Mouse (Mus musculus) heart, postnatal 0 days (tissue): ENCODE data around the gene Sfmbt2. TPM values are rescaled to one million over a fixed set of nuclear protein-coding genes. Genes with fewer than 3 reads are reported as not detected.

ENCODE experiments used
- ATAC-seq: fragments of 200-750 bp; cut with Nextera tagmentation; 2 replicates; pipeline ENCODE4 v1.8.0; 2017; ENCODE audit warnings: low read depth, moderate number of reproducible peaks, moderate library complexity; ENCODE audit not compliant: insufficient read depth
- DNase-seq: peaks from one replicate; pipeline ENCODE4 v3.0.0-alpha.2; 2016; ENCODE audit warnings: low spot score
- H3K27ac ChIP-seq: fragments of 300-500 bp; sonication (generic); 2 replicates; pipeline ENCODE4 v1.5.1; 2014; ENCODE audit warnings: low read depth, mild to moderate bottlenecking
- H3K27me3 ChIP-seq: fragments of 300-500 bp; sonication (generic); 2 replicates; pipeline ENCODE4 v1.6.1; 2014; ENCODE audit warnings: low read length, mixed read lengths; ENCODE audit not compliant: control insufficient read depth, insufficient read depth
- H3K36me3 ChIP-seq: fragments of 300-500 bp; sonication (generic); replicated peaks from 2 replicates; pipeline ENCODE4 v1.6.1; 2014; ENCODE audit warnings: low read length, mixed read lengths; ENCODE audit not compliant: control insufficient read depth, insufficient read depth
- H3K4me1 ChIP-seq: fragments of 300-500 bp; sonication (generic); 2 replicates; pipeline ENCODE4 v1.6.1; 2014; ENCODE audit warnings: antibody characterized with exemption; ENCODE audit not compliant: control insufficient read depth, insufficient read depth
- H3K4me2 ChIP-seq: fragments of 300-500 bp; sonication (generic); 2 replicates; pipeline ENCODE4 v1.6.1; 2014; ENCODE audit warnings: low read depth, mild to moderate bottlenecking, low read length, moderate library complexity
- H3K4me3 ChIP-seq: fragments of 300-500 bp; sonication (generic); 2 replicates; pipeline ENCODE4 v1.5.1; 2014; ENCODE audit warnings: low read depth, low read length
- H3K9ac ChIP-seq: fragments of 300-500 bp; sonication (generic); replicated peaks from 2 replicates; pipeline ENCODE4 v1.6.1; 2014; ENCODE audit warnings: low read depth, low read length, mixed read lengths
- H3K9me3 ChIP-seq: fragments of 300-500 bp; sonication (generic); replicated peaks from 2 replicates; pipeline ENCODE4 v1.6.1; 2016; ENCODE audit warnings: low read length; ENCODE audit not compliant: control insufficient read depth
- CTCF ChIP-seq: IDR thresholded peaks from 2 replicates; pipeline ENCODE4 v1.5.1; 2016; ENCODE audit warnings: antibody characterized with exemption, control low read depth, low read depth
- EP300 ChIP-seq: IDR thresholded peaks from 2 replicates; pipeline ENCODE4 v1.6.1; 2016; ENCODE audit warnings: antibody characterized with exemption, low read depth
- WGBS: fragments of 180-500 bp; shearing (Covaris S2); extraction: QIAGEN DNeasy Blood & Tissue Kit; methylation state at CpG from one replicate; pipeline ENCODE4 v1.1.7; 2014; 5-methylcytosine and 5-hydroxymethylcytosine counted together
- polyA plus RNA-seq: library from polyadenylated mRNA; unstranded; fragments of >200 nt; fragmentation: Nextera tagmentation; extraction: Ambion mirVana; gene quantifications from 2 replicates; pipeline ENCODE4 v1.2.1, GENCODE M21; 2015
- total RNA-seq: library from RNA; depleted of rRNA; stranded (reverse); fragments of >200 nt; gene quantifications from 2 replicates; pipeline ENCODE4 v1.2.3, GENCODE M21; 2014; ENCODE audit warnings: low replicate concordance

The Sfmbt2 gene
- total and polyA plus RNA-seq, 2 experiments from 2014 or later = 0.66 to 1.9 TPM

- DNase-seq (no peak), ATAC-seq (no peak)
- no peaks in the 10 kb centered on the region for H3K4me1 ChIP-seq
- H3K27ac ChIP-seq = no peak overlapping the region
- no peak overlapping the region for H3K9ac ChIP-seq
- no peak overlapping the region for H3K4me3 ChIP-seq
- 20% methylated on average over 4 of the region's 4 CpGs for WGBS
- H3K27me3 ChIP-seq = no peaks in the 10 kb centered on the region
- H3K9me3 ChIP-seq = no peaks in the 10 kb centered on the region
- H3K4me2 ChIP-seq = no peak overlapping the region
- no peak for TF ChIP-seq CTCF
- TF ChIP-seq EP300 = no peak
- H3K36me3 ChIP-seq = no peaks in the 10 kb centered on the region
Measured at GRCm38 (mm10) chr2:10350266-10350810, 20.0 kb upstream of the Sfmbt2 start.

- no peaks in the 10 kb centered on the region for H3K27me3 ChIP-seq
- no peak for ATAC-seq
- 53% methylated on average over 1 of the region's 1 CpGs for WGBS
- H3K4me2 ChIP-seq = no peak overlapping the region
- no peak for TF ChIP-seq EP300
- TF ChIP-seq CTCF = no peak
- no peak overlapping the region for H3K9ac ChIP-seq
- no peaks in the 10 kb centered on the region for H3K36me3 ChIP-seq
- no peaks in the 10 kb centered on the region for H3K4me1 ChIP-seq
- H3K27ac ChIP-seq = no peak overlapping the region
- H3K9me3 ChIP-seq = no peaks in the 10 kb centered on the region
- H3K4me3 ChIP-seq = no peak overlapping the region
- no peak for DNase-seq
Measured at GRCm38 (mm10) chr2:10351125-10351524, 19.2 kb upstream of the Sfmbt2 start.

GRCm38 (mm10) chr2:10352887-10353286 lies 17.4 kb upstream of the Sfmbt2 start:
- H3K9me3 ChIP-seq = no peaks in the 10 kb centered on the region
- H3K27ac ChIP-seq = no peak overlapping the region
- H3K4me1 ChIP-seq = no peaks in the 10 kb centered on the region
- ATAC-seq (no peak), DNase-seq (no peak)
- H3K36me3 ChIP-seq = no peaks in the 10 kb centered on the region
- no peak overlapping the region for H3K4me2 ChIP-seq
- H3K4me3 ChIP-seq = no peak overlapping the region
- no peak overlapping the region for H3K9ac ChIP-seq
- no peak for TF ChIP-seq CTCF
- TF ChIP-seq EP300 = no peak
- WGBS = 61% methylated on average over 3 of the region's 3 CpGs
- H3K27me3 ChIP-seq = no peaks in the 10 kb centered on the region

- Histone ChIP-seq H3K9ac (no peak overlapping the region), H3K4me3 (no peak overlapping the region), H3K9me3 (no peaks in the 10 kb centered on the region), H3K4me2 (no peak overlapping the region), H3K36me3 (no peaks in the 10 kb centered on the region), H3K27me3 (no peaks in the 10 kb centered on the region), H3K27ac (no peak overlapping the region), H3K4me1 (no peaks in the 10 kb centered on the region)
- ATAC-seq (no peak), DNase-seq (no peak)
- 54% methylated on average over 4 of the region's 4 CpGs for WGBS
- TF ChIP-seq EP300 (no peak), CTCF (no peak)
Measured at GRCm38 (mm10) chr2:10353889-10354288, 16.4 kb upstream of the Sfmbt2 start.

- Histone ChIP-seq H3K4me2 (no peak overlapping the region), H3K4me3 (no peak overlapping the region), H3K27ac (no peak overlapping the region), H3K9ac (no peak overlapping the region), H3K4me1 (no peaks in the 10 kb centered on the region), H3K27me3 (0 out of 2 replicates have a peak, but pooled peaks cover under 1% of the 10 kb centered on the region), H3K9me3 (no peaks in the 10 kb centered on the region), H3K36me3 (no peaks in the 10 kb centered on the region)
- DNase-seq = no peak
- ATAC-seq = no peak
- no peak for TF ChIP-seq CTCF
- no peak for TF ChIP-seq EP300
- WGBS = 86% methylated on average over 2 of the region's 2 CpGs
Measured at GRCm38 (mm10) chr2:10359861-10360260, 10.4 kb upstream of the Sfmbt2 start.

GRCm38 (mm10) chr2:10365081-10365480 lies 5.2 kb upstream of the Sfmbt2 start:
- H3K27me3 ChIP-seq = peaks cover 37% of the 10 kb centered on the region

More at GRCm38 (mm10) chr2:10365081-10365480, 5.2 kb upstream of the Sfmbt2 start:
- H3K4me1 ChIP-seq = no peaks in the 10 kb centered on the region
- TF ChIP-seq EP300 (no peak), CTCF (no peak)
- H3K27ac ChIP-seq = no peak overlapping the region
- no peaks in the 10 kb centered on the region for H3K36me3 ChIP-seq
- H3K4me2 ChIP-seq = no peak overlapping the region
- no peak overlapping the region for H3K9ac ChIP-seq
- no peak overlapping the region for H3K4me3 ChIP-seq
- DNase-seq (no peak), ATAC-seq (no peak)
- no peaks in the 10 kb centered on the region for H3K9me3 ChIP-seq
- WGBS = 92% methylated on average over 6 of the region's 6 CpGs
